Mouse (Mus musculus) lung, postnatal 25 days (tissue): ENCODE data around the gene Pla2g5.
A peak's percentile ranks its signal among the peaks of the same experiment; 100 is the strongest.

ENCODE experiments used
- DNase-seq: peaks from one replicate; pipeline ENCODE4 v3.0.0; 2022; ENCODE audit warnings: low spot score

The Pla2g5 gene

DNA sequence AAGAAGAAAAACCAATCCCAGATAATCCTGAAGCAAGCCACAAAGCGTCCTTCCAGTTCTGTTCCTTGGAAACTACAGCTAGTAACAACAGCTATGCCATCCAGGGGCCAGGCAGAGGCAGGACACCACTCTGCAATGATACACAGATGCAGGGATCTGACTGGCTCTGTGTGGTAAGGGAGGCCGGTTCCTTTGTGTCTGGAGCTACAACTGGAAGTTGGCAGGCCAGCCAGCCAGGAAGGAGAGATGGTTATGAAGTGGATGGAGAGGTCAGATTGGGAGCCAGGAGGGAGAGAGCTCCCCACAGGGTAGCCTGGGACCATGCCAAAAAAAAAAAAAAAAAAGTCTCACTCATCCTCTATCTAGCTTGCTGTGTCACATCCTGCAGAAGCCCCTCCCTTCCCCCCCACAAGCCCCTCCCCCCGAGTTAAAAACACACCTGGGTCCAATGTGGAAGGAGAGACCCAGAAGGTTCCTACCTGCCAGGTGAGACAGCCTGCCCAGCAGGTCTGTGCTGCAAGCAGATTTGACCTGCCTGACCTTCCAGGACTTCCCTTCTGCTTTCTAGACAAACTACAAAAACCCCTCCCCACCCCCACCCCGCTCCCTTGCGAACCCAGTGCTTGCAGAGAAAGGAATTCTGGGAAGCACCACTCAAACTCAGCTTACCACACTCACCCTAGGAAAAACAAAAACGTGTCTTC, 66.6 kb downstream of the Pla2g5 start:
- DNase-seq: no peak

DNA sequence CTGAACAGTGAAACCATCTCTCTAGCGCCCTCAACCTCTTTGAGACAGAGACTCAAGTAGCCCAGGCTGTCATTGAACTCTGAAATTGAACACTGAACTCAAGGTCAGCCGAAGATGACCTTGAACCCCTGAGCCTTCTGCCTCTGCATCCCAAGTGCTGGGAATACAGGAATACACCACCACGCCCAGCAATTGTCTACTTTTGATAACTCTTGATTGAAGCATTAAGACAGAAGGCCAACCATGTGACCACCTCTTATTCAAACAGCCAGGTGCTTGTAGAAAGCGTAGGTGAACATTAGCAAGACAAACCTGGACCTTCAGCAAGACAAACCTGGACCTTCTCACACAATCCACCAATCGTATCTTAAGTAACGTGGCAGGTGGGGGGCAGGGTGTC, 68.9 kb downstream of the Pla2g5 start:
- no peak for DNase-seq

DNA sequence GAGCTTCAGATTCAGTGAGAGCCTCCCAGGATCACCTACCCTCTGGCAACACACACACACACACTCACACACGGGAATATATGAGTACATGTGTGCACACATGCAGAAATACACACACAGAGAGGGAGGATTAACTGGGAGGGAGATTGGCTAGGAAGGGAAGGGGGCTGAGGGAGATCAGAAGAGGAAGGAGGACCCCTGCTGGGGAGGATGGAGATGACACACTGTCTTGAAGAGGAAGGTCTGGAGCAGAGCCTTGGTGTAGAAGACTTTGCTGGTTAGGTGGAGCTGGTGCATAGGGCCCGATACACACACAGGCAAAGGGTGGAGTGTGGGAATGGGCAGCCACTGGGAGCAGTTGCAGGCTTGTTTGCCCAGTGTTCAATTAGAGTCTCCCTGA, 70.0 kb downstream of the Pla2g5 start:
- no peak for DNase-seq

DNA sequence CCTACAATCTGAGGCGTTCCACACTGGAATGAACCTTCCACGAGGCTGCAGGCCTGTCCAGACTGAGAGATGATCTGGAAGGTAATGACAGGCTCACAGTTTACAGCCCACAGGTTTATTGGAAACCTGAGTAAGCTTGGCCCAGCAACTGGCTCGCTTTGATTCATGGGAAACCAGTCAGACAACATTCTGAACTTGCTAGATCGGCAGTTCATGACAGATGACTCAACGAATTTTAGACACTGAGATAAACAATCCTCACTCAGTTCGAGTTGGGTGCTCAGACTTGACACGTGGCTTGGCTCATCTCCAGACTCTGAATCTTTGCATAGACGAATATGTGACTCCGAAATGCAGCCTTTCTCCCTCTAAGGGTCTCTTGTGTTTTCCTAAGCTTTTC, 70.7 kb downstream of the Pla2g5 start:
- DNase-seq: peak; percentile 24

DNA sequence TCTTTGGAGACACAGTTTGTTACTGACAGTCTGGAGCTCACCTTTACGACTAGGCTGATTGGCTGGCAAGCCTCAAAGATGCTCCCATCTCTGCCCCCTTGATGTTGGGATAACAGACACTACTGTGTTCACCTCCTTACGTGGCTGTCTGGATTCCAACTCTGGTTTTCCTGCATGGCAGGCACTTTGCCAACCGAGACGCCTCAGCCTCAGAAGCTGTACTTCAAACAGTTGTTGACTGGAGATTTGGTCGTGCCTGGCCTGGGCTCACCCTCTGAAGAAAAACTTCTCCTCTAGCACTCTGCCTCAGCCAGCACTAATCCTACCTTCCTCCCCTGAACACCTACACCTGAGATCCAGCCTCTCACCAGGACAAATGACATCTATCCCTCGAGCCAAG, 71.8 kb downstream of the Pla2g5 start:
- DNase-seq: no peak

DNA sequence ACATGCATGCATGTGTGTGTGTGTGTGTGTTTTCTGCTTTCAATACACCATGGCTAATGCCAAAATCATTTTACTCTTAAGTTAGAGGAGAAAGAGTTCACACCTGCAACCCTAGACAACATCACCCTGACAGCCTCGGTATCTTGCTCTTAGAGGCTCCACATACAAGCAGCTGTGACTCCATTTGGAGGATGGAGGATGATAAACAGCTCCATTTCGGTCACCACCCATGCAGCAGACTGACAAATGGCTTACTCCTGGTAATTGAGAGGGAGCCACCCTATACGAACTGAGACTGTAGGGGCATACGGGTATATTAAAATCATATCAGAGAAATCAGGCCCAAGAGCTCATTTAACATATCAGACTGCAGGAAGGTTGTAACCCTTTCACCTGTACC, 74.9 kb downstream of the Pla2g5 start:
- no peak for DNase-seq

DNA sequence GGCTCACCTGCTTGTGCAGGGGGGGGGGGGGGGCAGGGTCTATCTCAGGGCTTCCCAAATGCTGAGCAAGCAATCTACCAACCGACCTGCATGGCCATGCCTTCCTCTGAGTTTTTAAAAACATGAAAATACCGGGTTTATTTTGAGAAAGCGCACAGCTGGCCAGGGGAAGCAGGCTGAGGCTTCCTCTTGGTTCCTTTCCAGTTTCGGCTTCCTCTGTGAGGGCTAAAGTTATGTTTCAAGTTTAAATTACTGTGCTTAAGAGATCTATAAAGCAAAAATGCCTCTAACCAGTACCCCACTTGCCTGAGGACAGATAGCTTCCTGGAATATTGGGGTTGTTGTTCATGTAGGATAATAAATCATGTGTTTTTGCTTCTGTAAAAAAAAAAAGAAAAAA, 77.1 kb downstream of the Pla2g5 start:
- no peak for DNase-seq

DNA sequence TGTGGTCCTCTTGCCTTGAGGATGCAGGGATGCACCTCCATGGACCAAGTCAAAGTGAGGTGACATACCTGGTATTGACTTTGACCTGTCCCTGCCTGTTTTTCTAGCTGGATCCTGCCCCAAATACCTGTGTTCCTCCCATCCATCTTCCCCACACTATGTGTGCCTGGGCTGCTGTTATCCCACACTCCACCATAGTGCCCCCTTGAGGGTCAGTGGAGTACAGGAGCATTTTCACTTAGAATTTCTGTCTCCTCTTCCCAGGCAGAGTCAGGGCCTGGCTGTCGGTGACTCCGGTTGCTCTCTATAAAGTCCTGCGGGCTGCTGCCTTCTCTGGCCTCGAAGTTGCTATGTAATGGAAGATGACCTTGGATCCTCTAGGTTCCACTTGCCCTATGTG, 77.6 kb downstream of the Pla2g5 start:
- DNase-seq: no peak

DNA sequence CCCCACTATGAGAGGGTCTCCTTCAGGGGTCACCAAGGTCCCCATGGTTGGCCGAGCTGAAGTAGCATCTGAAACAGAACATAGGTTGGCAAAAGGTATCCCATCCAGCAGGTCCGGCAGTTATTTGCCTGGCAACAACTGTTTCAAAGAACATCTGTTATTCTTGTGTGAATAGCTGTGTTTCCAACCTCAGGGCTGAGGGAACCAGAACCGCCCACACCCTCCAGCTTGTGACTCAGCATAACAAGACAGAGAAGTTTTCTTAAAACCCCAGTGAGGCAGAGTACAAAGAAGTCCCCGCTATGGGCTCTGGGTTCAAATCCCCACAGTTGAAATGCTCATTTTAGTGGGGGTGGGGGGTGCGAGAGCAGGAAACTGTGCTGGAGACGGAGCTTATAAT, 81.2 kb downstream of the Pla2g5 start:
- no peak for DNase-seq

DNA sequence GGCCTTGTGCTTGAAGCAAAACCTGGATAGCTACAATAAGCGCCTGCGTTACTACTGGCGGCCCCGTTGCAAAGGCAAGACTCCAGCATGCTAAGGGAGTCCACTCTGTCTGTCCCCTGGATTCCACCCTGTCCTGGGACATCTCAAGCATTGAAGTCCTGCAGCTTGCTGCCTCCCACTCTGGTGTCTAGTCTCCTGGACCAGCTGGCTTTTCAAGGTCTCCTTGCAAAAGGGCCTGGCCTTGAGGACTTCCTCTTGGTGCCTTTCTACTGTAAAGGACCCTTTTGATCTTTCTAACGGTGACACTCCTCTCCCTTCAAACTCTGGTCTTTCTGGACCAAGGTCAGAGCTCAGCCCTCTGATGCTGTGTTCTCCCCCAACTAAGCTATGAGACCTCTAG, 83.0 kb downstream of the Pla2g5 start:
- no peak for DNase-seq

DNA sequence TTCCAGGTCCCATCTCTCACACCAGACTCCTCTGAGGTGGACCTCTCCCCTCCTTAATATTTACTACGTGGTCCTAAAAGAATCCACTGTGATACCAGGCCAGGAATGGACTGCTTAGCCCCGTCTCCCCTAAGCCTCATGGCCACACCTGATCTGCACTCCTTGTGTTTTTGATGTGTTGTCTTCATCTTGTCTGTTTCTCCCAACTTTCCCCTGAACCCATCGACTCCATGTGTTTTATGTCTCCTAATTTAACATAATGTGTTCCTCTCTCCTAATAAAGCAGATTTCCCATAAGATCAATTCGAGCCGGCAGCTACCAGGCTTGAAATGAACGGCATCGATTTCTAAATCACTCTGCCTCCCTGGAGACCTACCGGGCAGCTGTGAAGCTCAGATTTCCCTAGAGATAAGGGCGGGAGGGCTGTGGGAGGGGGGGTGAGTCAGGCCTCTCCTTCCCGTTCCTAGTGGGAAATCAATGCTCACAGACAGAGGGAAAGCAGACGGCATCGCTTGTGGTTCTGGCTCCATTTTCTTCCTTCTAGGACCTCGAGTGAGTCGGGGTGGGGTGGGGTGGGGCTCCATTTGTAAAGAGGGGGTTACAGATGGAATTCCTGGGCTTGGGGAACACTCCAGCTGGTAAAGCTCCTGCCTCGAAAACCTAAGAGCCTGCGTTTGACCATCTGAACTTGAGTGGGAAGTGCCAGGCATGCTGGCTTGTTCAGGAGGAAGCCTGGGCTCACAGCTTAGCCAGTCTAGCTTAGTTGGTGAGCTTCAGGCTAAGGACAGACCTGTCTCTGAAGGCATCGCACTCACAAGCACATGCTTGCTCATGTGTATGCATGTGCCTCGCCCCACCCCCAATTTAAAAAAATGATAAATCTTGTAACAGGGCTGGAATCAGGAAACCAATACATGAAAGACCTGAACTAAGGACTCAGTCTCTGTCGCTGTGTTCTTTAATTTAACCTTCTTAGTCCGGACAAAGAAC, 85.6 kb downstream of the Pla2g5 start:
- DNase-seq: no peak

DNA sequence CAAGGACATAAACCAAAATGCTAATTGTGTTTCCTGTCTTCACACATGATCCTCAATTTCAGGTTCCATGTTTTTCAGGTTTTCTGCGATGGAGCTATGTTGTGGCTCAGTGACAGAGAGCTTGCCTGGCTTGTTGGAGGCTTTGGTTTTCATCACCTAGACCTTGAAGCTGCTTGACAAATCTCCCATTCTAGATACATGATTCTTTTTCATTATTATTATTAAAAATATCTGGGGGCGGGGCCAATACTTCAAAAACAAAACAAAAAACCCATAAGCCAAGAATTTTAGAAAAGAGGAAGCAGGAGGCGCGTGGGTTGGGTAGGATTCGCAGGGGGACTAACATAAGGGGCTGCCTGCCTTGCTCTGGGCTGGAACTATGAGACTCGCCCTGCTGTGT, 87.8 kb downstream of the Pla2g5 start, which contains the start of gene Pla2g2d:
Gene Pla2g2d (plus strand): TSS at position 301 of the 400 bp plus-strand sequence.
- DNase-seq: no peak

DNA sequence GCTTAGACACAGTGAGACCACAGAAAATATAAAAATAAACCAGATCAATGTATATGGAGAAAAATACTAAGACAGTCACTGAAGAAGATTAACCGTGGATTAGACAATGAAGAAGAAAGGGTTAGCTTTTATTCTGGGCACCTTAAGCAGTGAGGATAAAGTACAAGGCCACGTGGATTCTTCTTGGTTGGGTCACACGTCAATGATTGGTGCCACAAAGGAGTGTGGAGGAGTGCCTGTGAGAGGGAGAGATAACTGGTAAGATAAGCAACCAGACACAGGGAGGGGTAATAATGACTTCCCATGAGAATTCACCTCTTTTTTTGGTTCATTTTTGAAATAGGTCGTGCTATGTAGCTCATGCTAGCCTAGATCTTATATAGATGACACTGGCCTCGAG, 90.9 kb downstream of the Pla2g5 start:
- no peak for DNase-seq

DNA sequence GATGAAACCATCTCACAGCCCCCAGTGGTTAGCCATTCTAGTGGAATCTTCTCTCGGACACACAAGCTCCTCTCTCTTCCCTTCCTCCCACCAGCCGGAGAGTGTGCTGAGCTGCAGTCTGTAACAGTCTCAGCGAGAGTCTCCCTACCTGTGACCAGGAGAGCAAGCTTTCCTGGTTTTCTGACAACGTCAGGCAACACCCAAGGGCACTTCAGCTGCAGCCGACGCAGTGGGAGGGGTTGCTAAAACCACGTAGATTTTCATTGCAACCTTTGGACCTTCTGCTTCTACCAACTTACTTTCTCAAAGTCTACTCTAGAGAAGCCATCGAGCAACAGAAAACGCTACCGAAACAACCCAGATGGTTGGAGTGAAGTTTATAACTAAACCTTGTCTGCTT, 91.3 kb downstream of the Pla2g5 start:
- DNase-seq: no peak

DNA sequence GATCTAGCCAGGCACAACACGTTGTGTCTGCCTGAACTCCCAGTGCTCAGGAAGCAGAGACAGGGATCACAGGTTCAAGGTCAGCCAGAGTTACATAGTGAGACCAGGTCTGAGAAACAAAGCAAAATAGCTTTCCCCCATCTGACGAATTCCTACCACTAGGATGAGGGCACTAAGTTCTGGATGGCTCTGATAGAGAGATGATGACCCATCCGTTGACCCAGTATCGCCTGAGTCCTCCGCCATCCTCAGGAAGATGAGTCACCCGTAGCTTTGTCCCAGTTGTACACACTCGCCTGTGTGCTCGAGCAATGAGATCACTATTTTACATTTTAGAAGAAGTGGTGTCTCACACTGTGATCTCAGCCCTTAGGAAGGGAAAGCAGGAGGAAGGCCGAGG, 101.0 kb downstream of the Pla2g5 start:
- DNase-seq: no peak

DNA sequence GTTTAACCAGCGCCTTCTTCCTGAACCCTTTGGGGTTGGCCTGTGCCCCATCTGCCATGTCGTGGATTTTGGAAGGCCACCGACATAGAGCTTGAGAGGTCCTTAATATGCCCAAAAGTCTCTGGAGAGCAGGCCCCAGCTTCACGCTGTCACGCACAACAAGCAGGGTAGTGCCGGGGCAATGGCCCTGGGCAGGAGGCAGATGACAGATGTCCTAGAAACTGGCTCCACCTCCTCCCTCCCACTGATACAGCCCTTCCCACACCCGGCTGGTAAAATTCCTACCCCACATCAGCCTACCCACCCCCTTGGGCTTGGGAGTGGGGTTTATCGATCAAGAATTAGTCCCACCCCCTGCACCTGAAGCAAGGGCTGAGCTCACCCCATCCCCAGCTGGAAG, 105.9 kb downstream of the Pla2g5 start, which contains the start of gene Pla2g2f:
Gene Pla2g2f (minus strand): TSS at position 211 of the 400 bp plus-strand sequence.
- no peak for DNase-seq

DNA sequence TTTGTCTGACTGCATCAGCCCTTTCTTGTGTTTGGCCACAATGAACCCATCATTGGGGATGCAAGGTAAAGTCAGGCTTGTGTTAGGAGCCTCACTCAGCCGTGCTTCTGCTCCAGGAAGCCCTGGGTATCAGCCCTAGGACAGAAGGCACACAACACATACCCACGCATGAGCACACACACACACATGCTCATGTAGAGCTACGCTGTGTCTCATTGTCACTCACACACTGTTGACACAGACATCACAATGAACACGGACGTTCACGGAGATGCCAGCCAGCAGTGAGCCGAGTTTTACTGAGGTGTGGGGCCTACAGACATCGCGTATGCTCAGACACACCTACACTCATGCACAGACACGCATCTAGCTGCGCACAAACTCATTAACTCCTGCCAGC, 107.3 kb downstream of the Pla2g5 start:
- no peak for DNase-seq

DNA sequence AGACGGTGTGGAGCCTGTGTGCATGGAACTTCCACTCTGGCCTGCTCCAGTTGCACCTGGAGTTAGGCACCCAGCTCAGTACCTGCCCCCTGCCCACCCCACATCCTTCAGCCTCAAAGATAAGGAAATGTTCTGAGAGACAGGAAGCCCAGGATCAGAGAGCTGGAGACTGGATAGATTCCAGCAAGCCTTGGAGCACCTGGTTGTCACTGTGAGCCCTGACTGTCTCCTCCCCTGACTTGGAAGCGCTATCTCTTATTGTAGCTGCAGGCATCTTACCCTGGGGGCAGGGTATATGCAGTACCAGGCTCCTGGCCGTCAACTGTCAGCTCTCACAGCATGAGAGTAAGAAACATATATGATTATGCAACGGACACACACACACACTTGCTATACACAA, 107.8 kb downstream of the Pla2g5 start:
- DNase-seq: no peak

DNA sequence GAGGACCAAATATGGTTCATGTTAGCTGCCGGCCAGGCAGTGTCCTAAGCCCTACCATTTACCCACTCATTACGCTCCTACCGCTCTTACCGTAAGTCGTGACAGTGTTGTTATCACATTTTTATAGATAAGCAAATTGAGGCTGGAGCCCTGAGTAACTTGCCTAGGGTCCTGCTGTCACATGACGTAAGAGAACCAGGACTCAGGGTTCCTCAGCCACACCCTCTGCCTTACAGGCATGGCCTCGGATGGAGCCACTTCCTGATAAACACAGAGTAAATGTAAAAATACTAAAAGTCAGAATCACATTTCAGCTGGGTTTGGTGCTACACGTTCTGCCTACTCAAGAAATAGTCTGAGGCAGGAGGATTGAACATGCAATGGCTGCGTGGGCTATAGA, 108.8 kb downstream of the Pla2g5 start:
- DNase-seq: no peak

DNA sequence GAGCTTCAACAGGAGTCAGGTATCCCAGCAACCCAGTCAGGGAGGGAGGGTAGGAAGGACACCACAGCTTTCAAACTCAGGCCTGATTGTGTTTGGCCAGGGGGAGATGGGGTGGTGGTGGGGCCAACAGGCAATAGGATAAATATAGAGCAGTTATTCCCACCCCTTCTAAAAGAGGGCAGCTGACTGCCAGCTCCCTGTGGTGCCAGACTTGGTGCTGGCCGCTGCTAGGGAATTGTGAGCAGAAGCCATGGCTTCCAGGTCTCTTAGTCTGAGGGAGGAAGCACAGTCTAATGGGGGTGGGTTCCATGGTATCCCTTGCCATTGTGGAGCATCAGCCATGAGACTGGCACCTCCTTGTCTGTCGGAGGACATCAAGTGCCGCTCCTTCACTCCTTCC, 109.7 kb downstream of the Pla2g5 start:
- no peak for DNase-seq

DNA sequence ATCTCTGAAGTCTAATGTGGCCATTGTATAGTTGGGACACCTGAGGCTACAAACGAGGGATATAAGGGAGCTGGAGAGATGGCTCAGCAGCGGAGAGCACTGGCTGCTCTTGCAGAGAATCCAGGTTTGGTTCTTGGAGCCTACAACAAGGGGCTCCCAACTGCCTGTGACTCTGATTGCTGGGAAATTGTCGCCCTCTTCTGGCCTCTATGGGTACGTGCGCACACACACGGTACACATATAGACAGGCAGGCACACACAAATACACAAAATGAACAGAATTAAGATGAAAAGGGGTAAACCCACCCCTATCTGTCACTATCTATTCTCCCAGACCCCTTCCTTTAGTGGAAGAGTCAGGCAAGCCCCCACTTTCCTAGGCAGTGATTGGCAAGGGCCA, 110.7 kb downstream of the Pla2g5 start:
- DNase-seq: no peak
